In the genomic region with DNA sequence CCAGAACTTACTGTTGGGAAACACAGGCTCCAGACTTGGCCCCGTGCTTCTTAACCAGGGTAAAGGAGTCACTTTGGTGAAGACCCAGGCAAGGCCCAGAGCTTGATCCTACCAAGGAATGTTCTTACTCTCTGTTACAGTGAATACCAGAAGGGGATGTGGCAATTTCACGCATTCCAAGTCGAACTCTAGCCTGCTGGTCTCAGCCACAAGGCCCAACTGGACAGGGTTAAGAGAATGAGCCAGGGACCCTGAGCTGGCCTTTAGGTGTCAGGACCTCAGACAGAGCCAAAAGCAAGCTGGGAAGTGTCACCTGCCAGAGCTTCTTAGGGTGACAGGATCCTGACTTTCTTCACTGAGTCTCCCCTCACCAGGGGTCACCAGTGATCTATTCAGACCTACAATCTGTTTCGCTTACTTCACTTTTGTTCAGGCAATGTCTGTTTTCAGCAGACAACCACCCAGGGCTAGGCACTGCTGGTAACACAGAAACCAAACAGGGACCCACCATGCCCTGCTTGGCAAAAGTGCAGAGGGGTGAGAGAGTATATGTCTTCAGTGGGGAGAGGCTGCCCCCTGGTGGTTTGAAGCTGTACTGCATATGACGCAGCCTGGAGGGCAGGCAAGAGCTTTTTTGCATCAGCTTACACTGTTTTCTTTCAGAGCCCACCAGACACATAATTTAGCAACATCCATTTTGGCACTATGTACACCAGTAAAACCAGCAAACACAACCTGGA, we compare ENCODE assay signal across 8 mouse cellular contexts.
DNase-seq lines count a peak whose midpoint lies in the region; ATAC-seq and TF ChIP-seq lines count a peak whose summit lies in the region.

No protein-coding gene starts in this region.

- H3K4me2 ChIP-seq in forebrain, embryonic 12.5 days = no peak overlapping the region

- no peak overlapping the region for H3K27ac ChIP-seq in forebrain, embryonic 10.5 days
- no peak overlapping the region for H3K27ac ChIP-seq in forebrain, embryonic 12.5 days
- H3K27ac ChIP-seq in embryonic fibroblast, embryonic 13.5 days (ENCODE audit: insufficient read depth, low read length) = no peak overlapping the region

- no peaks in the 10 kb centered on the region for H3K36me3 ChIP-seq in forebrain, embryonic 10.5 days (replicated peaks)
- no peaks in the 10 kb centered on the region for H3K36me3 ChIP-seq in forebrain, embryonic 12.5 days (replicated peaks)

- no peaks in the 10 kb centered on the region for H3K9me3 ChIP-seq in forebrain, embryonic 10.5 days
- no peaks in the 10 kb centered on the region for H3K9me3 ChIP-seq in forebrain, embryonic 12.5 days

- WGBS in forebrain, embryonic 10.5 days = 43% methylated on average over 5 of the region's 5 CpGs
- WGBS in forebrain, embryonic 12.5 days = 56% methylated on average over 5 of the region's 5 CpGs

- peaks cover 77% of the 10 kb centered on the region for H3K27me3 ChIP-seq in forebrain, embryonic 10.5 days (ENCODE audit: poor library complexity, severe bottlenecking)
- peaks cover 81% of the 10 kb centered on the region for H3K27me3 ChIP-seq in forebrain, embryonic 12.5 days

- intact Hi-C loops in heart, postnatal 14 days (cut with DNase I) = loop anchor here (1.0 to 10.0 kb wide), 4 partner anchors 342 to 697 kb away; a partner anchor contains a TSS

- H3K4me1 ChIP-seq in forebrain, embryonic 10.5 days = peaks cover 4% of the 10 kb centered on the region; the same call in 1 of the 2 replicates
- H3K4me1 ChIP-seq in forebrain, embryonic 12.5 days = no peaks in the 10 kb centered on the region
- H3K4me1 ChIP-seq in embryonic fibroblast, embryonic 13.5 days (ENCODE audit: control insufficient read depth, insufficient read depth, low read length) = no peaks in the 10 kb centered on the region; the same call in 1 of the 2 replicates

- no peak for TF ChIP-seq POLR2A in embryonic fibroblast, embryonic 13.5 days (IDR thresholded peaks at IDR 0.05; ENCODE audit: low read depth, low read length)

- ATAC-seq in forebrain, embryonic 12.5 days (ENCODE audit: low FRiP score) = no peak

- TF ChIP-seq CTCF in embryonic fibroblast, embryonic 13.5 days (IDR thresholded peaks at IDR 0.05; ENCODE audit: borderline replicate concordance, insufficient read depth, low read length) = peak; percentile 78

- DNase-seq in forebrain, embryonic 10.5 days (ENCODE audit: extremely low spot score, low spot score) = peak; percentile 82
- peak; percentile 57 for DNase-seq in brain, adult 2 months (ENCODE audit: low read depth, low spot score)
- peak; percentile 69 to 86 for DNase-seq in heart, postnatal 14 days
- DNase-seq in left cerebral cortex, adult 18-20 months (ENCODE audit: low spot score in 2 of 2) = peak; percentile 66 to 89
- DNase-seq in mesoderm, embryonic 11.5 days (ENCODE audit: low read depth, low spot score) = peak; percentile 80
- peak; percentile 26 to 68 for DNase-seq in spleen, adult 18-20 months

- H3K9ac ChIP-seq in forebrain, embryonic 12.5 days = no peak overlapping the region

- H3K4me3 ChIP-seq in forebrain, embryonic 10.5 days = no peak overlapping the region
- H3K4me3 ChIP-seq in forebrain, embryonic 12.5 days (replicated peaks) = no peak overlapping the region
- no peak overlapping the region for H3K4me3 ChIP-seq in embryonic fibroblast, embryonic 13.5 days (ENCODE audit: insufficient read depth, low read length)
